In the genomic region with DNA sequence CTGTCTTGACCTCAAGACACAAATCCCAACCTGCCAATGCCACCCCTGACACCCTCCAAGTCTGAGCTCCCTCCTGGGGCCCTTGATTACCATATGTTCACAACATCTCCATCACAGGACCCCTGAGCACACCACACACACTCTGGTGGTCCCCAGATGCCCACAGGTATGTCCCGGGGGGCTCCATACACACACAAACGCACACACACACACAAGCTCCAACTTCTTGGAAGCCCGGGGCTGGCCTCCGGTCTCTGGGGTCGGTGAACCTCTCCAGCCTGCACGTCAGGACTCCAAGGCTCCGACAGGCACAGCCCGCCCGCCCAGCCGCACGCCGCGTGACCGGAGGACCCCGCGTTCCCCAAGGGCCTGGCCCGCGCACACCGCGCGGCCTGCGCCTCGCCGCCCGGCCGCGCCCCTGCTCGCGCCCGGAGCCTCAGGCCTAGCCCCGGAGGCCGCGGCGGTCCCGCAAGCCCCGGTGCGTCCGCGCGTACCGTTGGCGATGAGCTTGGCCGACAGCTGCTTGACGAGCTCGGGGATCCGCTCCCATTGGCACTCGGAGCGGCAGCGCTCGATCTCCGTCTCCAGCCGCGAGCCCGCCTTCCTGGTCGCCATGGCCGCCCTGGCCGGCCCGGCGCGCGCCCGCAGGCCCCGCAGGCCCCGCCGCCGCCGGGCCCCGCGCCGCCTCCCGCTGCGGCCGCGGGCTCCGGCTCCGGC, we compare ENCODE assay signal across 7 mouse cellular contexts. TPM values are rescaled to one million over a fixed set of nuclear protein-coding genes. Genes with fewer than 3 reads are reported as not detected.
DNase-seq lines count a peak whose midpoint lies in the region; ATAC-seq lines count a peak whose summit lies in the region.

No protein-coding gene starts in this region.

- peak; percentile 64 for ATAC-seq in hindbrain, embryonic 15.5 days (ENCODE audit: low FRiP score, low read depth)
- peak; percentile 62; the same call in 1 of the 2 replicates for ATAC-seq in limb, embryonic 11.5 days (ENCODE audit: insufficient number of reproducible peaks, low FRiP score, low TSS enrichment, low read depth)
- ATAC-seq in midbrain, embryonic 11.5 days (ENCODE audit: low FRiP score): peak; percentile 83

- peak overlapping the region; percentile 95 for H3K4me3 ChIP-seq in hindbrain, embryonic 15.5 days
- H3K4me3 ChIP-seq in limb, embryonic 11.5 days (ENCODE audit: low read depth, low read length): peak overlapping the region; percentile 64
- H3K4me3 ChIP-seq in midbrain, embryonic 11.5 days (ENCODE audit: low read depth, low read length): peak overlapping the region; percentile 87

- under 1% methylated on average over 61 of the region's 76 CpGs for WGBS in hindbrain, embryonic 15.5 days
- under 1% methylated on average over 63 of the region's 76 CpGs for WGBS in limb, embryonic 11.5 days
- under 1% methylated on average over 70 of the region's 76 CpGs for WGBS in midbrain, embryonic 11.5 days

- H3K36me3 ChIP-seq in hindbrain, embryonic 15.5 days: no peaks in the 10 kb centered on the region
- no peaks in the 10 kb centered on the region for H3K36me3 ChIP-seq in limb, embryonic 11.5 days (ENCODE audit: control insufficient read depth, insufficient read depth, low read length)
- H3K36me3 ChIP-seq in midbrain, embryonic 11.5 days (ENCODE audit: control insufficient read depth, insufficient read depth, low read length): no peaks in the 10 kb centered on the region

- peak overlapping the region; percentile 76 for H3K4me2 ChIP-seq in hindbrain, embryonic 15.5 days
- H3K4me2 ChIP-seq in limb, embryonic 11.5 days (ENCODE audit: low read depth, severe bottlenecking): peak overlapping the region; percentile 72
- peak overlapping the region; percentile 63 for H3K4me2 ChIP-seq in midbrain, embryonic 11.5 days

- H3K27me3 ChIP-seq in hindbrain, embryonic 15.5 days: no peaks in the 10 kb centered on the region
- no peaks in the 10 kb centered on the region for H3K27me3 ChIP-seq in limb, embryonic 11.5 days (ENCODE audit: control insufficient read depth, insufficient read depth, low read length)
- H3K27me3 ChIP-seq in midbrain, embryonic 11.5 days (ENCODE audit: control insufficient read depth, insufficient read depth, low read length): no peaks in the 10 kb centered on the region; the same call in 1 of the 2 replicates

- peak; percentile 49 for DNase-seq in R1 (ENCODE audit: low read depth, low spot score)
- peak; percentile 71 for DNase-seq in cerebellum, adult 8-10 months
- peak; percentile 33 to 59 for DNase-seq in gastrocnemius, adult 8-10 months (ENCODE audit: low spot score in 2 of 2)
- peak; percentile 73 for DNase-seq in limb, embryonic 11.5 days (ENCODE audit: low spot score)
- DNase-seq in midbrain, embryonic 11.5 days (ENCODE audit: low spot score, missing footprints): peak; percentile 93
- peak; percentile 45 to 55 for DNase-seq in spleen, postnatal 10 days (ENCODE audit: low spot score in 2 of 2)

- peak overlapping the region; percentile 99 for H3K9ac ChIP-seq in hindbrain, embryonic 15.5 days
- peak overlapping the region; percentile 94 for H3K9ac ChIP-seq in limb, embryonic 11.5 days (ENCODE audit: low read length)
- peak overlapping the region; percentile 96 for H3K9ac ChIP-seq in midbrain, embryonic 11.5 days (ENCODE audit: low read length)

- H3K4me1 ChIP-seq in hindbrain, embryonic 15.5 days (replicated peaks): peaks cover 35% of the 10 kb centered on the region
- H3K4me1 ChIP-seq in limb, embryonic 11.5 days (ENCODE audit: control insufficient read depth, insufficient read depth, low read length): peaks cover 8% of the 10 kb centered on the region
- peaks cover 15% of the 10 kb centered on the region for H3K4me1 ChIP-seq in midbrain, embryonic 11.5 days (ENCODE audit: control insufficient read depth, insufficient read depth, low read length)

- peak overlapping the region; percentile 89 for H3K27ac ChIP-seq in hindbrain, embryonic 15.5 days (replicated peaks)
- H3K27ac ChIP-seq in limb, embryonic 11.5 days (replicated peaks; ENCODE audit: low read depth, low read length): peak overlapping the region; percentile 56; the same call in 1 of the 2 replicates
- H3K27ac ChIP-seq in midbrain, embryonic 11.5 days (ENCODE audit: low read depth, low read length): peak overlapping the region; percentile 65

- H3K9me3 ChIP-seq in hindbrain, embryonic 15.5 days: no peaks in the 10 kb centered on the region
- H3K9me3 ChIP-seq in limb, embryonic 11.5 days (ENCODE audit: control insufficient read depth, low read length): no peaks in the 10 kb centered on the region
- no peaks in the 10 kb centered on the region for H3K9me3 ChIP-seq in midbrain, embryonic 11.5 days (ENCODE audit: control insufficient read depth, low read length)

RNA-seq across cellular contexts. Expression of a gene that starts 0.4 kb away (rescaled TPM):
- total RNA-seq in gastrocnemius, adult 8-10 months (2022): 100 to 1,000 TPM; 134 to 191 (median 150) TPM
- polyA plus RNA-seq in hindbrain, embryonic 15.5 days (2015; fragmentation: Nextera tagmentation; extraction: Ambion mirVana): 10.1 and 10.8 TPM in 2 replicates
- polyA plus RNA-seq in limb, embryonic 11.5 days (2014; fragmentation: Nextera tagmentation; extraction: Ambion mirVana): 7.0 and 9.8 TPM in 2 replicates
- polyA plus RNA-seq in midbrain, embryonic 11.5 days (2014; fragmentation: Nextera tagmentation; extraction: Ambion mirVana): 7.3 and 9.2 TPM in 2 replicates

Comparison
In these comparisons a context has a peak if more than half of its experiments do, and no peak if none do; other contexts are left out.
1. Peak in every context shown above with its lines: DNase-seq, ATAC-seq, H3K4me3 ChIP-seq and H3K27ac ChIP-seq.